Mouse (Mus musculus): ENCODE results near the gene St6galnac3.

DNA sequence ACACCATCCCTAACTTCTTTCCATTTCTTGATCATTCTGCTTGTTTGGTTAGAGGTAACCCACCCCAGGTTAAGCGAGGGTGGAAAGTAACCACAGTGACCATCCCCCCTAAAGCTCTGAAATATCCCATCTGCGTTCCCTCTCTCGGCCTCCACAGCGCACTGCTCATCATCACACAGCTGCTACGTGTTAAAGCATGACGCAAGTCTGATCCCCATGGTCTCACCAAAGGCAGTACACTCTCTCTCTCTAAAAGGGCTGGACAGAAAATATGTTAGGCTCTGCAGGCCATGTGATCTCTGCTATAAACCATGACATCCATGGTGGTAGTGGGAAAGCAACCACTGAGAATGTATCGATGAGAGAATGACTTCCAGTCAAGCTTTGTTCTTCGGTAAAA lies 14.4 kb upstream of the St6galnac3 start:
- TF ChIP-seq POLR2A (IDR thresholded peaks at IDR 0.05; ENCODE audit: insufficient read depth, low read depth, low read length) = no peak
- no peak for TF ChIP-seq CTCF (IDR thresholded peaks at IDR 0.05)
